Mouse (Mus musculus) kidney, embryonic 15.5 days (tissue): ENCODE measurements at regions not wholly inside any gene's neighbourhood (a gene's known extent, or its start where the extent isn't known, plus 50 kb on each side); places are given as distances from the start of the nearest gene placed in this dataset.
A peak's percentile ranks its signal among the peaks of the same experiment; 100 is the strongest.
"Not testable (repeated sequence)": the region's sequence is repeated elsewhere in the genome, so short reads cannot be mapped to it uniquely, and the experiment has no call there.

Source experiments
- ATAC-seq: fragments of 200-750 bp; cut with Nextera tagmentation; replicated peaks from 2 replicates; pipeline ENCODE4 v1.8.0; 2017; ENCODE audit warnings: moderate TSS enrichment; ENCODE audit not compliant: low FRiP score
- H3K27ac ChIP-seq: fragments of 300-500 bp; sonication (generic); 2 replicates; pipeline ENCODE4 v1.5.1; 2015; ENCODE audit warnings: mild to moderate bottlenecking, inconsistent platforms
- H3K27me3 ChIP-seq: fragments of 300-500 bp; sonication (generic); 2 replicates; pipeline ENCODE4 v1.6.1; 2015; ENCODE audit warnings: inconsistent platforms
- H3K36me3 ChIP-seq: fragments of 300-500 bp; sonication (generic); 2 replicates; pipeline ENCODE4 v1.6.1; 2015; ENCODE audit warnings: inconsistent platforms
- H3K4me1 ChIP-seq: fragments of 300-500 bp; sonication (generic); 2 replicates; pipeline ENCODE4 v1.6.1; 2015; ENCODE audit warnings: inconsistent platforms
- H3K4me2 ChIP-seq: fragments of 300-500 bp; sonication (generic); 2 replicates; pipeline ENCODE4 v1.6.1; 2015; ENCODE audit warnings: moderate library complexity, mild to moderate bottlenecking, inconsistent platforms
- H3K4me3 ChIP-seq: fragments of 300-500 bp; sonication (generic); replicated peaks from 2 replicates; pipeline ENCODE4 v1.5.1; 2015; ENCODE audit warnings: mild to moderate bottlenecking, inconsistent platforms
- H3K9ac ChIP-seq: fragments of 300-500 bp; sonication (generic); 2 replicates; pipeline ENCODE4 v1.6.1; 2015; ENCODE audit warnings: mild to moderate bottlenecking, inconsistent platforms
- H3K9me3 ChIP-seq: fragments of 300-500 bp; sonication (generic); replicated peaks from 2 replicates; pipeline ENCODE4 v1.6.1; 2016; ENCODE audit warnings: inconsistent platforms
- WGBS: fragments of 180-500 bp; shearing (Covaris S2); methylation state at CpG from one replicate; pipeline ENCODE4 v1.1.7; 2015; ENCODE audit warnings: mixed read lengths; 5-methylcytosine and 5-hydroxymethylcytosine counted together

DNA sequence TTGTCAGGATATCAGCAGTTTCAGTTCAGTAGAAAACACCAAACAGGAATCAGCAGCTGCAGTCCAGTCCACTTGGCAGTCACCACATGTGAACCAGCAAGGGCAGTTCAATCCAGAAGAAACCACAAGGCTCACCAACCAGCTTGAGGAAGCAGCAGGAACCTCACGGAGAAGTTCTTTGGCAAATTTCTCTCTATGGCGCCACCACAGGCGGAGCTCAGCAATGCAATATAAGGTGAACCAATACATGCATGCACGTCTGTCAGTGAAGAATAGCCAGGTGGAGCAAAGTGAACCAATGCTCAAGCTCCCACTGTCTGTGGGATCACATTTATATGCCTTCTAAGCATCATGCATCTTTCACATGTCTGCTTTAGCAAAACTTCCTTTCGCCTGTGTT lies 132.9 kb downstream of the Tomm20 start:
- H3K36me3 ChIP-seq, result no peaks in the 10 kb centered on the region
- ATAC-seq, result no peak
- no peaks in the 10 kb centered on the region for H3K27me3 ChIP-seq
- H3K27ac ChIP-seq, result no peak overlapping the region
- WGBS, result 92% methylated on average over 5 of the region's 5 CpGs
- 0 out of 2 replicates have a peak, but pooled peaks cover 4% of the 10 kb centered on the region for H3K4me1 ChIP-seq
- no peak overlapping the region for H3K4me2 ChIP-seq
- no peak overlapping the region for H3K4me3 ChIP-seq
- 0 out of 2 replicates have a peak, but pooled peaks cover 3% of the 10 kb centered on the region for H3K9me3 ChIP-seq
- no peak overlapping the region for H3K9ac ChIP-seq

- H3K4me1 ChIP-seq, H3K27me3 ChIP-seq, ATAC-seq, H3K4me2 ChIP-seq, H3K27ac ChIP-seq, H3K36me3 ChIP-seq, H3K4me3 ChIP-seq, H3K9me3 ChIP-seq, H3K9ac ChIP-seq: not testable (repeated sequence)
- WGBS, result 58% methylated on average over 2 of the region's 2 CpGs
Observed at GRCm38 (mm10) chr8:126811358-126811757, 134.3 kb downstream of the Tomm20 start.

DNA sequence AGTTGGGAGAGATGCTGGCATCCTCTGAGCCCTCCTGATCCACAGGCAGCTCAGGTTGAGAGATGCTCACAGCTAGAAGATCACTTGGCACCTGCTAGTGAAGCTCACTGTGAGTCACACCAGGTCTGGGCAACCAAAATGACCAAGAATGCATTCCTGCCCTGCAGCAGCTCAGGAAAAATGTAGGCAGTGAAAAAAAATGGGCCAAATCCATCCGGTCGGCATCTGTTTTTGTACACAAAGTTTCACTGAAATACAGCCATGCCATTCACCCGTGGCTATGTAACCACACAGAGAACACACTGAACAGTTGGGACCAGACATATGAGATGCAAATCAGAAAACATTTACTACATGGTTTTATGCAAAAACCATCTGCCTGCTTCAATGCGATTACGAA lies 135.1 kb downstream of the Tomm20 start:
- Histone ChIP-seq H3K9me3 (0 out of 2 replicates have a peak, but pooled peaks cover 3% of the 10 kb centered on the region), H3K36me3 (no peaks in the 10 kb centered on the region), H3K9ac (no peak overlapping the region), H3K4me3 (no peak overlapping the region), H3K4me2 (no peak overlapping the region), H3K27ac (no peak overlapping the region), H3K27me3 (no peaks in the 10 kb centered on the region), H3K4me1 (peaks cover 15% of the 10 kb centered on the region)
- 91% methylated on average over 5 of the region's 5 CpGs for WGBS
- ATAC-seq, result no peak

GRCm38 (mm10) chr8:126809321-126809720 lies 136.3 kb downstream of the Tomm20 start:
- Histone ChIP-seq H3K4me1 (peaks cover 19% of the 10 kb centered on the region), H3K27me3 (no peaks in the 10 kb centered on the region), H3K36me3 (no peaks in the 10 kb centered on the region), H3K9ac (no peak overlapping the region), H3K4me2 (no peak overlapping the region), H3K27ac (no peak overlapping the region), H3K4me3 (no peak overlapping the region), H3K9me3 (0 out of 2 replicates have a peak, but pooled peaks cover 3% of the 10 kb centered on the region)
- WGBS, result 94% methylated on average over 1 of the region's 1 CpGs
- no peak for ATAC-seq

DNA sequence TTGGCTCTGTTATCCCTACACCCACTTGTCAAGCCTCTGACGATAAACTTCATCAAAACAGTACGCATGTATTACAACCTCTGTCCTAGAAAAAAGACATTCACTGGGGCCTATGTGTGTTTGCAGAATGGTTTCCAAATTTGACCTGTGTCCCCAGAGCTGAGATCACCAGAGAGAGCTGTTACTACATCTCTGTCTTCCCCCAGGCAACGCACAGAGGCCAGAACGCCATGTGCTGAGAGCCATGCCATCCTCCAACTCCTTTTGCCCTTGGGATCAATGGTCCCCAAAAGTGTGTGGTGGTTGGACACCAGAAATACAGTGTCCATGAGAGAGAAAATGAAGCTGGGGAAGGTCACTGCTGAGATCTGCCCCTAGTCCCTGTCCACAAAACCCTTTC lies 137.1 kb downstream of the Tomm20 start:
- no peak overlapping the region for H3K9ac ChIP-seq
- H3K4me1 ChIP-seq, result peaks cover 22% of the 10 kb centered on the region
- no peak for ATAC-seq
- no peaks in the 10 kb centered on the region for H3K27me3 ChIP-seq
- no peaks in the 10 kb centered on the region for H3K36me3 ChIP-seq
- H3K9me3 ChIP-seq, result 0 out of 2 replicates have a peak, but pooled peaks cover 3% of the 10 kb centered on the region
- 95% methylated on average over 4 of the region's 4 CpGs for WGBS
- H3K27ac ChIP-seq, result no peak overlapping the region
- no peak overlapping the region for H3K4me3 ChIP-seq
- H3K4me2 ChIP-seq, result no peak overlapping the region

DNA sequence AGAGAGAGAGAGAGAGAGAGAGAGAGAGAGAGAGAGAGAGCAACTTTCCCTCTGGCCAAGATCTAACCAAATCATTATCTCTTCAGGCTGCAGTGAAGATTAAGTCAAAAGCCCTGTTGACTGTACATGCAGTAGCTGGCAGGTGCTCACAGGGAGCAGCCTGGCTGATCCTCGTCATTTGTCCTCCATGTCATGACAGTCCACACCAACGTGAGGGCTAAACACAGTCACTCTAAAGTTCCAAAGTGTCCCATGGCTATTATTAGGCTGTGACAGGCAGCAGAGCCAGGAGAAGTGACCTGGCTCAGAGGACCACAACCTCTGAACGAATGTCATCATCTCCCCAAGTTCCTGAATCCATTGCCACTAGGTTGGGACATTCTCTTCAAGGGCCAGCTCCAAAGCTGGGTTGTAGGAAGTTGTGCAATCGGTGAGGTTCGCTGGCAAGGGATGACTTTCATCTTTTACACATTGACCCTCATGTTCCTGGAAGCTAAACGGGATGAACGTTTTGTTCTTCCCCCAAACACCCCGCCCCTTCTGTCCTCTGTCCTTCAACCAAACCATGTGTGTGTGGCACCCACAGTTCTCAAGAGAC lies 138.4 kb downstream of the Tomm20 start:
- no peaks in the 10 kb centered on the region for H3K27me3 ChIP-seq
- H3K27ac ChIP-seq, result 0 out of 2 replicates have a peak overlapping the region, but pooled peaks have one; percentile 93
- no peaks in the 10 kb centered on the region for H3K9me3 ChIP-seq
- H3K36me3 ChIP-seq, result no peaks in the 10 kb centered on the region
- 75% methylated on average over 8 of the region's 8 CpGs for WGBS
- no peak overlapping the region for H3K4me3 ChIP-seq
- H3K9ac ChIP-seq, result no peak overlapping the region
- no peak for ATAC-seq
- peaks cover 22% of the 10 kb centered on the region for H3K4me1 ChIP-seq
- H3K4me2 ChIP-seq, result no peak overlapping the region

DNA sequence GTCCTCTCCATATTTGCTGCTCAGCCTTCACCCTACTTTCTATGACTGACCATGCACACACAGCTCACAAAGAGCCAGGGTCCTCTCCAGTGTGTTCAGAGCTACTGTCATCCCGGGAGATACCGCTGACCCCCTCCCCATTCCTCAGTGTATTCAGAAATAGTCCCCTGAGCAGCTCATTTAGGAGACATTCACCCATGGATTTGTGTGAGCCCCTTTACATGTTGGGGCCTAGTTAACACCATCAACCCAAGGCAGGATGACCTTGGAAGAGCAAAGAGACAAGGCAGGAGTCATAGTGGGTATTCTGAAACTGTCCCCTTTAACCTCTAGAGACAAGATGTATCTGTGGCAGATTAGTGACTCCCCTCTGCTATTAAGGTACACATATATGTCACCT lies 139.1 kb downstream of the Tomm20 start:
- no peak overlapping the region for H3K9ac ChIP-seq
- 88% methylated on average over 2 of the region's 2 CpGs for WGBS

GRCm38 (mm10) chr8:126806181-126806560 lies 139.5 kb downstream of the Tomm20 start:
- ATAC-seq, result 0 out of 2 replicates have a peak, but pooled peaks have one; percentile 9
- peaks cover 22% of the 10 kb centered on the region for H3K4me1 ChIP-seq
- WGBS, result 63% methylated on average over 3 of the region's 3 CpGs
- H3K36me3 ChIP-seq, result no peaks in the 10 kb centered on the region
- no peak overlapping the region for H3K4me3 ChIP-seq
- no peak overlapping the region for H3K9ac ChIP-seq
- no peaks in the 10 kb centered on the region for H3K9me3 ChIP-seq
- no peaks in the 10 kb centered on the region for H3K27me3 ChIP-seq
- no peak overlapping the region for H3K4me2 ChIP-seq
- H3K27ac ChIP-seq, result peak overlapping the region; percentile 93

More for the DNA sequence above, 139.1 kb downstream of the Tomm20 start:
- H3K4me3 ChIP-seq, result no peak overlapping the region
- peak overlapping the region; percentile 93 for H3K27ac ChIP-seq
- H3K4me2 ChIP-seq, result no peak overlapping the region
- H3K9me3 ChIP-seq, result no peaks in the 10 kb centered on the region
- no peak for ATAC-seq
- H3K27me3 ChIP-seq, result no peaks in the 10 kb centered on the region
- H3K36me3 ChIP-seq, result no peaks in the 10 kb centered on the region
- H3K4me1 ChIP-seq, result peaks cover 22% of the 10 kb centered on the region

DNA sequence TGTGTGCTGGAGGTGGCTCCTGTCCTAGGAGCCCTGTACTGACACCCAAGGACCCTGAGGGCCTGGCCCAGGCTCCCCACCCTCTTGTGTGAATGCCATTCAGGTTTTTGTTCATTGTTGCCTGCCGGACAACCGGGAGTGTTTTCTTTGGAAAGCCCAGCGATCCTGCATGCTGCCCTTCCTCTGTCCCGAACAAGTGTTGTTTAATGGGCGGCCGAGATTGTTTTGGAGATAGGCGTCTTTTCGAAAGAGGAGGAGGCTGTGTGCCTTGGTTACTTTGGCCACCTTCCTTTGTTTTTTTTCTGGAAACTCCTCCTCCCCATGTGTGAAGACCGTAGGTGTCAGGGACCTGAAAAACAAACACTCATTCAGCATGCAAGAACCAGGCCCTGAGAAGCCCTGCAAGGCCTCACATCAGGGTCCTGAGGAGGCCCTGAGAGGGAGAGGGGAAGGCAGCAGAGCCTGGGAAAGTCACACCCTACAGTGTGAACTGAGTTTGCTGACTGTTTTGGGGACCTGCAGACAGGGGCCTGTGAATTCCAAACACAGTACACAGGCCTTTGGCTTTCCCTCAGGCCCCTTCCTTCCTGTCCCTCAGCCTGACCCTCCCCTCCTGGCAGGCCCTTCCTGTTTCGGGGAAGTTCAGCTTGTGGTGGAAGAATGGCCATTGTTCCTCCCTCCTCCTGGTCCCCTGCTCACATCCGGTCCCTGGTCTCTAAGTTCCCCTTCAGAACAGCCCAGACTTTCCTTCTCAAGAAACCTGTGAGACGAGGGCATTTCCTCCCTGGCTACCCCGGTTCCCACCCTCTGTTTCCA lies 140.1 kb downstream of the Tomm20 start:
- Histone ChIP-seq H3K4me2 (no peak overlapping the region), H3K9ac (no peak overlapping the region), H3K9me3 (no peaks in the 10 kb centered on the region), H3K36me3 (no peaks in the 10 kb centered on the region), H3K27me3 (no peaks in the 10 kb centered on the region), H3K27ac (peak overlapping the region; percentile 93), H3K4me3 (no peak overlapping the region), H3K4me1 (peaks cover 22% of the 10 kb centered on the region)
- 22% methylated on average over 13 of the region's 13 CpGs for WGBS
- peak; percentile 82 for ATAC-seq

- Histone ChIP-seq H3K4me1 (peaks cover 22% of the 10 kb centered on the region), H3K9ac (no peak overlapping the region), H3K9me3 (no peaks in the 10 kb centered on the region), H3K4me2 (no peak overlapping the region), H3K27ac (peak overlapping the region; percentile 65), H3K36me3 (no peaks in the 10 kb centered on the region), H3K4me3 (no peak overlapping the region), H3K27me3 (no peaks in the 10 kb centered on the region)
- 67% methylated on average over 7 of the region's 7 CpGs for WGBS
- no peak for ATAC-seq
Observed at GRCm38 (mm10) chr8:126804115-126804514, 141.5 kb downstream of the Tomm20 start.

DNA sequence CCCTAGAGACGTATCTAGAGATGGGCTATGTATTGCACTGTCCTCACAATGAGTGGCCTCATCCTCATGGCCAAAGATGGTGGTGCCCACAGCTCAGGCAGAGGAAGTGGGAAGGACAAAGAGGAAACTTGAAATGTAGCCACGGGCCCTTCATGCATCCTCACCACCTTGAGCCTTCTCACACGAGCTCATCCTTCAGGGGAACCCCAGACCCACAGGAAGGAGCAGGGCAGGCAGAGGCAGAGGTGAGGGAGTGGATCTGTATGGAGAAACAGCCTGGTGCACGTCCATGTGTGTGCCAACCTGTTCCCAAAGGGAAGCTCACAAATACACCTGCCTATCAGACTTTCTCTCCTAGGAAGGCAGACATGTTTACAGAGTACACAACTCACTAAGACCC lies 143.0 kb downstream of the Tomm20 start:
- Histone ChIP-seq H3K36me3 (no peaks in the 10 kb centered on the region), H3K9ac (no peak overlapping the region), H3K4me3 (no peak overlapping the region), H3K4me2 (no peak overlapping the region), H3K4me1 (peaks cover 22% of the 10 kb centered on the region), H3K27ac (no peak overlapping the region), H3K9me3 (no peaks in the 10 kb centered on the region), H3K27me3 (no peaks in the 10 kb centered on the region)
- WGBS, result 81% methylated on average over 4 of the region's 4 CpGs
- no peak for ATAC-seq

- no peak overlapping the region for H3K4me3 ChIP-seq
- H3K9me3 ChIP-seq, result no peaks in the 10 kb centered on the region
- peaks cover 17% of the 10 kb centered on the region for H3K4me1 ChIP-seq
- no peak for ATAC-seq
- H3K4me2 ChIP-seq, result no peak overlapping the region
- H3K27me3 ChIP-seq, result no peaks in the 10 kb centered on the region
- H3K36me3 ChIP-seq, result no peaks in the 10 kb centered on the region
- 63% methylated on average over 6 of the region's 6 CpGs for WGBS
- no peak overlapping the region for H3K27ac ChIP-seq
- no peak overlapping the region for H3K9ac ChIP-seq
Observed at GRCm38 (mm10) chr8:126800976-126801375, 144.7 kb downstream of the Tomm20 start.
